Mouse (Mus musculus): ENCODE measurements at regions not wholly inside any gene's neighbourhood (a gene's known extent, or its start where the extent isn't known, plus 50 kb on each side); places are given as distances from the start of the nearest gene placed in this dataset.

DNA sequence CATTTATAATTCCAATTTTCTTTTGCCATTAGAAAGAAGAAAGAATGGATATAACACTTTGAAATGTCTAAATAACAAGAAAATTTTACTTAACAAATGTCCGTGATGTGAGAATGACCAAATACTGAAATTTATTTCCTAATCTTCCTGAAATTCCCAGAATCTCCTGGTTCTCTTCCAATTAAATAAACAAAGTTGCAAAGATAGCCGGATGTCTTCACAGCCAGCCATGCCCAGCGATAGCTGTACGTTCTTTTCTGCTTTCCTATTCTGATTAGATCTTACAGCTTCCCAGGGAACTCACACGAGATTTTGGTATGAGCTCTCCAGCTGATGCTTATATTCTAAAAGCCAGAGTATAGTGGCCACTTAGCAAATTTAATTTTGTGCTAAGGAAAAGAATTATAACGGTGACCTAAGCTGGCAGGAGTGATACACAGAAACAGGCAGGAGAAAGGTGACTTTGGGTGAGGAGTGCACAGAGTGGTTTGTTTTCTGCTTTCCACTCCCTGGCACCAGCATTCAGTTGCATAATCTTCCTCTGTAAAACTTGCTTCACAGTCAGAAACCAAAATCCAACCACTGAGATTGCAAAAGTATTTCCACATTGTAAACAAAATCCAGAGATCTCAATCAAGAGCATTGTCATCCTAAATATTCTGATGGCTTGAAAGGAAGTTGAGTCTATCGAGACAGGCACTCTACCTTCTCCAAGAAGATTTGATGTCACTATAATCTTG lies 74.7 kb upstream of the Foxq1 start:
- in situ Hi-C loops (cut with MboI, MseI), result no loop called here

DNA sequence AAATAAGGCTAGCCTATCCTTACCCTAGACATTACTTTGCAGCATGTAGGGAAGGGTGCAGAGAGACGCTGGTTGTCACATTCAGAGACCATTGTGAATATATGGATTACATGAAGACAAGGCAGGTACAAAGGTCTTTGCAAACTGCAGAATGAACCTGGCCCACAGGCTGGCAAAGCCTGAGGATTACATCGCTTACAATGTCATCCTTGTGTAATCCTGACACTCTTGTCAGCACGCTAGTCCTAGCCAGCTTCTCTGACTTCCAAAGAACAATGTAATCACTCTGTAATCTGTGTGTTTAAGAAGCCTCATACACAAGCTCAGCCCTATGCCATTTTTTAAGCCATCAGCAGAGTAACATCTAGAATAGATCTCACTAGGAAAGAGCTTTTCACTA lies 69.6 kb upstream of the Foxq1 start:
- in situ Hi-C loops (cut with MboI, MseI), result no loop called here

DNA sequence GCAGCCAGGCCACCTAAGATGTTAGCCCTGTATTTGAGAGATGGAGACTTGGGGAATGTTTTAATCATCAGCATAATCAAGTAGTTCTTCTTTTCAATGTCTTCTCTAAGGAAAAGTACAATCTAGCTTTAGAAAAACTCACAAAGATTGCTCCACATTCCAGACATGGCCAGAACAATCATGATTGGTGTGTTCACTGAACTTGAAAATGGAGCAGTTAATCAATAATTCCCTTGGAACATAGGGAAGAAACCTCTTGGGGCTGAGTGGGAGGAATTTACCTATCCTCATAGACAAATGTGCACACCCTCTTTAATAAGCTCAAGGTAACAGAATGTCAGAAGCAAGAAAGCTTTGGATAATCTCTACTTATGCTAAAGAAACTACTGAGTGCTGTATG lies 67.7 kb upstream of the Foxq1 start:
- in situ Hi-C loops (cut with MboI, MseI), result no loop called here

DNA sequence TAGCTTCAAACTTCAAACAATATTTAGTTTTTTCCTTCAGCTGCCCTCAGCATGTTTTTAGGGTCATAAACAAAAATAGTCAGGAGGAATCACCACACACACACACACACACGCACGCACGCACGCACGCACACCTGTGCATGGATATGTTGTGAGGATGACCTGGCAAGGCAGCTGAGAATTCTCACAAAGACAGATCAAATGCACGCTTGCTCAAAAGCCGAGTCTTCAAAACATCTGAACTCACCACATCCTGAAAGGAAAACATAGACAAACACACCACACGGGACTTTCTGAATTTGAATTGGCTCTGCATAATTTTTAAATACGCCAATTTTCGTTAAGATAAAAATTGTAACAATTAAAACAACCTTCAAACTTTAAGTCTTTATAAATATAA lies 52.7 kb upstream of the Foxq1 start:
- in situ Hi-C loops (cut with MboI, MseI), result no loop called here

DNA sequence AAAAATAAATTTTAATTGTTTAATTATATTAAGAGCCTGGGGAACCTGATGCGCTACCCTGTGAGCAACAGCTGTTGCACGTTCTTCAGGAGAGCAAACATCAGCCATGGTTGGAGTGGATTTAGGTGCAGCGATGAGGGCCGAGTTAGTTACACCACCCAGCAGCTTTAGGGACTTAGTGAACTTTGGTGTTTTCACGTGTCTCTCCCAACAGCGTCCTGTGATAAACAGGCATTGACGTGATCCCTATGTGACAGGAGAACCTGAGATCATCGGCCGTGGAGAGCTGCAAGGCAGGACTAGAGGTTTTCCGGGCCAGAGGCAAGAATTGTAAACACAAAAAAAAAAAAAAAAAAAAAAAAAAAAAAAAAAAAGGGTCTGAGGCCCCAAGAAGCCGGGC lies 52.1 kb upstream of the Foxq1 start:
- in situ Hi-C loops (cut with MboI, MseI), result no loop called here

DNA sequence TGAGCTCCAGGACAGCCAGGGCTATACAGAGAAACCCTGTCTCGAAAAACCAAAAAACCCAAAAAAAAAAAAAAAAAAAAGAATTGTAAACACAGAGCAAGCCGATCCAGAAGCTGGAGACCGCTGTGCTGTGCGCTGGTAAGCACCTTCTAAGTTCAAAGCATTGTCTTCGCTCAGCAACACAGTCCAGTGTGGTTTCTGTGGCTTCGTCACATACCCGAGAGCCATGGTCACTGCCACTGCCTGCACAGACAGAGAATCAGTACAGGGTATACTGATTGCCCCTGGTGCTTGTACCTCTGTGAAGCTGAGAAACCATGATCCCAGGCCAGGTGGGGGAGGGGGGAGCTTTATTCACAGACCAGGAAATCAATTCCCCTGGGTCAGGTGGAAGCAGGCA lies 51.6 kb upstream of the Foxq1 start:
- in situ Hi-C loops (cut with MboI, MseI), result no loop called here

DNA sequence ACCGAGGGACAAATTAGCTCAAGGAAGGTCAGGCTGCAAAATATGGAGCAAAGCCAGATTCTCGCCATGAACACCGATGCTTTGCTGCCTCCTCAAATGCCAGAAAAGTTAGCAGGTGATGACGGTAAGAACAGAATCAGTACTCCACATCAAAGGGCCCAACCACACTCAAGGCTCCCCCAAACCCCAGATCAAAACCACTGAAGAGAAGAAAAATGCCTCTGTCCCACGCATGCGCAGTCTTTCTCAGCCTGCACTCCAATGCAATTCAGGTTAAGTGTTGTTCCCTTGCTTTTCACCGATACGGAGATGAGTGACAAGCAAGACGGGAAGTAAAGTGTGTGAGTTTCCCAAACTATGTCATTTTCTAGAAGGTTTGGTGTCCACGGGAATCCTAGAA lies 50.5 kb upstream of the Foxq1 start:
- in situ Hi-C loops (cut with MboI, MseI), result no loop called here
